Mouse (Mus musculus) regulatory T cell (primary cell): ENCODE results near the gene Ell2.

Experiments
- in situ Hi-C: fragments of 300-600 bp; cut with MboI, MseI; formaldehyde crosslinking; loops from one replicate; pipeline ENCODE4 v1.15.1; 2025; ENCODE audit warnings: high pct_unique_total_duplicates

The Ell2 gene

GRCm38 (mm10) chr13:75766238-75766637 lies 59.7 kb downstream of the Ell2 start:
- in situ Hi-C loops: no loop called here

- in situ Hi-C loops: no loop called here
These were observed 60.4 kb downstream of the Ell2 start for GRCm38 (mm10) chr13:75766967-75767366.

- in situ Hi-C loops: no loop called here
These were observed 64.2 kb downstream of the Ell2 start for GRCm38 (mm10) chr13:75770744-75771143.

GRCm38 (mm10) chr13:75771404-75771803 lies 64.8 kb downstream of the Ell2 start:
- in situ Hi-C loops: no loop called here

- in situ Hi-C loops: no loop called here
These were observed 65.6 kb downstream of the Ell2 start for GRCm38 (mm10) chr13:75771984-75772730.

- in situ Hi-C loops: no loop called here
These were observed 69.4 kb downstream of the Ell2 start for GRCm38 (mm10) chr13:75775961-75776360.

GRCm38 (mm10) chr13:75776692-75777091 lies 70.1 kb downstream of the Ell2 start:
- in situ Hi-C loops: no loop called here

- in situ Hi-C loops: no loop called here
These were observed 71.6 kb downstream of the Ell2 start for GRCm38 (mm10) chr13:75778156-75778555.

- in situ Hi-C loops: no loop called here
These were observed 72.6 kb downstream of the Ell2 start for GRCm38 (mm10) chr13:75779169-75779568.

- in situ Hi-C loops: no loop called here
These were observed 73.5 kb downstream of the Ell2 start for GRCm38 (mm10) chr13:75780096-75780495.

- in situ Hi-C loops: no loop called here
These were observed 79.2 kb downstream of the Ell2 start for GRCm38 (mm10) chr13:75785726-75786125.

GRCm38 (mm10) chr13:75786264-75786663 lies 79.7 kb downstream of the Ell2 start:
- in situ Hi-C loops: no loop called here

- in situ Hi-C loops: no loop called here
These were observed 80.8 kb downstream of the Ell2 start for GRCm38 (mm10) chr13:75787364-75787763.

- in situ Hi-C loops: no loop called here
These were observed 81.6 kb downstream of the Ell2 start for GRCm38 (mm10) chr13:75788178-75788577.

GRCm38 (mm10) chr13:75789061-75789834 lies 82.7 kb downstream of the Ell2 start:
- in situ Hi-C loops: no loop called here

- in situ Hi-C loops: loop anchor here (5.0 kb wide), 1 partner anchor 83 kb away; the partner anchor contains the start of gene Ell2
These were observed 84.1 kb downstream of the Ell2 start for GRCm38 (mm10) chr13:75790550-75791205.

- in situ Hi-C loops: loop anchor here (5.0 kb wide), 1 partner anchor 87 kb away; the partner anchor contains the start of gene Ell2
These were observed 87.5 kb downstream of the Ell2 start for GRCm38 (mm10) chr13:75793863-75794629.

- in situ Hi-C loops: loop anchor here (5.0 kb wide), 1 partner anchor 570 kb away; no protein-coding TSS in a partner anchor
These were observed 91.0 kb downstream of the Ell2 start for GRCm38 (mm10) chr13:75797369-75798141.

- in situ Hi-C loops: loop anchor here (5.0 kb wide), 1 partner anchor 571 kb away; no protein-coding TSS in a partner anchor
These were observed 92.1 kb downstream of the Ell2 start for GRCm38 (mm10) chr13:75798413-75799302.
